ENCODE assay signal across 7 mouse cellular contexts in genomic region chr16:3884201-3885064, GRCm38 (mm10). TPM values are rescaled to one million over a fixed set of nuclear protein-coding genes. Genes with fewer than 3 reads are reported as not detected.
DNase-seq lines count a peak whose midpoint lies in the region; ATAC-seq and TF ChIP-seq lines count a peak whose summit lies in the region.

Gene Zfp597 (minus strand): TSS chr16:3884561.
Gene Gm20695 (plus strand): TSS chr16:3884648.

- ATAC-seq in intestine, postnatal 0 days: peak; percentile 99
- peak; percentile 99 for ATAC-seq in midbrain, embryonic 12.5 days (ENCODE audit: low FRiP score, low read depth)

- peak within 1 kb of the TSS; percentile 98 for H3K4me3 ChIP-seq in intestine, postnatal 0 days (ENCODE audit: low read depth, low read length)
- peak within 1 kb of the TSS; percentile 86 for H3K4me3 ChIP-seq in midbrain, embryonic 12.5 days
- H3K4me3 ChIP-seq in small intestine, adult 2 months (ENCODE audit: low read depth, low read length): peak within 1 kb of the TSS; percentile 94

- H3K9me3 ChIP-seq in intestine, postnatal 0 days (ENCODE audit: control insufficient read depth): no peaks in the 10 kb centered on the region
- H3K9me3 ChIP-seq in midbrain, embryonic 12.5 days: no peaks in the 10 kb centered on the region

- peak within 1 kb of the TSS; percentile 91 for H3K27ac ChIP-seq in intestine, postnatal 0 days (ENCODE audit: low read depth, low read length)
- peak within 1 kb of the TSS; percentile 92 for H3K27ac ChIP-seq in midbrain, embryonic 12.5 days (replicated peaks)
- H3K27ac ChIP-seq in small intestine, adult 2 months (ENCODE audit: insufficient read depth, low read depth, low read length): peak within 1 kb of the TSS; percentile 84

- TF ChIP-seq CTCF in intestine, postnatal 0 days (IDR thresholded peaks at IDR 0.05; ENCODE audit: low read depth): peak; percentile 68
- TF ChIP-seq CTCF in small intestine, adult 2 months (IDR thresholded peaks at IDR 0.05; ENCODE audit: extremely low read depth, insufficient read length, insufficient replicate concordance, low read depth, low read length): peak; percentile 17; the same call in 1 of the 2 replicates

- intact Hi-C loops in left cerebral cortex, postnatal 4 days (cut with DNase I): no loop called here

- under 1% methylated on average over 88 of the region's 88 CpGs for WGBS in intestine, postnatal 0 days
- under 1% methylated on average over 83 of the region's 88 CpGs for WGBS in midbrain, embryonic 12.5 days
- WGBS in small intestine, adult 2 months: under 1% methylated on average over 85 of the region's 88 CpGs

- H3K27me3 ChIP-seq in intestine, postnatal 0 days (replicated peaks; ENCODE audit: control insufficient read depth, insufficient read depth, low read length): no peaks in the 10 kb centered on the region
- no peaks in the 10 kb centered on the region for H3K27me3 ChIP-seq in midbrain, embryonic 12.5 days
- H3K27me3 ChIP-seq in small intestine, adult 2 months (ENCODE audit: control insufficient read depth, insufficient read depth, low read length): no peaks in the 10 kb centered on the region

- peak within 1 kb of the TSS; percentile 88 for H3K4me2 ChIP-seq in intestine, postnatal 0 days (replicated peaks; ENCODE audit: low read depth)
- peak within 1 kb of the TSS; percentile 69 for H3K4me2 ChIP-seq in midbrain, embryonic 12.5 days (replicated peaks)

- peak; percentile 98 for DNase-seq in adrenal gland, adult 2 months
- peak; percentile 86 for DNase-seq in embryo, embryonic 11.5 days (ENCODE audit: low read depth, low spot score)
- peak; percentile 90 to 95 for DNase-seq in gastrocnemius, postnatal 4 days (ENCODE audit: low spot score in 2 of 2)
- DNase-seq in left cerebral cortex, postnatal 4 days: peak; percentile 95

- no peaks in the 10 kb centered on the region; the same call in 1 of the 2 replicates for H3K4me1 ChIP-seq in intestine, postnatal 0 days (replicated peaks; ENCODE audit: control insufficient read depth, insufficient read depth, low read length)
- H3K4me1 ChIP-seq in midbrain, embryonic 12.5 days: peaks cover 11% of the 10 kb centered on the region
- peaks cover 6% of the 10 kb centered on the region; the same call in 1 of the 2 replicates for H3K4me1 ChIP-seq in small intestine, adult 2 months (ENCODE audit: control insufficient read depth, insufficient read depth, insufficient read length, low read length)

- H3K9ac ChIP-seq in intestine, postnatal 0 days (ENCODE audit: low read depth, low read length): peak within 1 kb of the TSS; percentile 76
- H3K9ac ChIP-seq in midbrain, embryonic 12.5 days (replicated peaks): peak within 1 kb of the TSS; percentile 84

- peak; percentile 50; the same call in 1 of the 2 replicates for TF ChIP-seq POLR2A in small intestine, adult 2 months (IDR thresholded peaks at IDR 0.05; ENCODE audit: low read depth, low read length)

- H3K36me3 ChIP-seq in intestine, postnatal 0 days (ENCODE audit: control insufficient read depth, insufficient read depth): 0 out of 2 replicates have a peak, but pooled peaks cover 6% of the 10 kb centered on the region
- H3K36me3 ChIP-seq in midbrain, embryonic 12.5 days: peaks cover 2% of the 10 kb centered on the region
- 0 out of 2 replicates have a peak, but pooled peaks cover 3% of the 10 kb centered on the region for H3K36me3 ChIP-seq in small intestine, adult 2 months (ENCODE audit: control insufficient read depth, insufficient read depth, low read length)

RNA-seq across cellular contexts. Expression of gene Zfp597, which starts in this region (rescaled TPM):
- 10 to 100 TPM; 11.7 to 19.7 TPM for total RNA-seq in adrenal gland, adult 2 months (2021)
- 3.2 and 4.1 TPM in 2 replicates for polyA plus RNA-seq in adrenal gland, adult 2 months (2012; rRNA removed)
- 10 to 100 TPM; 10.6 to 11.9 TPM for total RNA-seq in gastrocnemius, postnatal 4 days (2021)
- polyA plus RNA-seq in intestine, postnatal 0 days (2015; fragmentation: Nextera tagmentation; extraction: Ambion mirVana): 2.2 and 2.7 TPM in 2 replicates
- 10 to 100 TPM; 32.6 to 34.9 TPM for total RNA-seq in left cerebral cortex, postnatal 4 days (2021)
- 12.7 and 13.5 TPM in 2 replicates for polyA plus RNA-seq in midbrain, embryonic 12.5 days (2016; fragmentation: Nextera tagmentation; extraction: Ambion mirVana)
- 0.66 and 0.87 TPM in 2 replicates for polyA plus RNA-seq in small intestine, adult 2 months (2012; rRNA removed)

RNA-seq across cellular contexts. Expression of gene Gm20695, which starts in this region (rescaled TPM):
- total RNA-seq in adrenal gland, adult 2 months (2021): under 1 TPM in 1 of 2 experiments, not detected in 1; 0.52 TPM
- not detected in 2 replicates for polyA plus RNA-seq in adrenal gland, adult 2 months (2012; rRNA removed)
- total RNA-seq in gastrocnemius, postnatal 4 days (2021): under 1 TPM; 0.36 to 0.44 TPM
- polyA plus RNA-seq in intestine, postnatal 0 days (2015; fragmentation: Nextera tagmentation; extraction: Ambion mirVana): 0.72 and 1.2 TPM in 2 replicates
- 1 to 10 TPM in 1 of 2 experiments, under 1 TPM in 1; 0.64 to 1.3 TPM for total RNA-seq in left cerebral cortex, postnatal 4 days (2021)
- polyA plus RNA-seq in midbrain, embryonic 12.5 days (2016; fragmentation: Nextera tagmentation; extraction: Ambion mirVana): 2.6 and 3.3 TPM in 2 replicates
- not detected in 2 replicates for polyA plus RNA-seq in small intestine, adult 2 months (2012; rRNA removed)

Comparison
In these comparisons a context has a peak if more than half of its experiments do, and no peak if none do; other contexts are left out.
1. Peak in every context shown above with its lines: DNase-seq, ATAC-seq, H3K4me3 ChIP-seq and H3K27ac ChIP-seq.